Mouse (Mus musculus) spleen, postnatal 36 days (tissue): ENCODE data around the gene Irf2bp1.
A peak's percentile ranks its signal among the peaks of the same experiment; 100 is the strongest.

ENCODE experiments used
- DNase-seq, 2 experiments: peaks; one replicate each; pipeline ENCODE4 v3.0.0; 2022; ENCODE audit warnings: low spot score in 2 of 2, mixed read lengths in 1 of 2

Gene Irf2bp1

GRCm38 (mm10) chr7:19000421-19000820 lies 3.4 kb upstream of the Irf2bp1 start:
- no peak for DNase-seq

- peak; percentile 92 to 93 for DNase-seq
These were observed 2.6 kb upstream of the Irf2bp1 start for GRCm38 (mm10) chr7:19001066-19001806.

GRCm38 (mm10) chr7:19001807-19002085 lies 2.1 kb upstream of the Irf2bp1 start:
- DNase-seq, result no peak

GRCm38 (mm10) chr7:19002115-19002514 lies 1.7 kb upstream of the Irf2bp1 start:
- DNase-seq, result no peak

- peak; percentile 76 to 81 for DNase-seq
These were observed 871 bp upstream of the Irf2bp1 start for GRCm38 (mm10) chr7:19002848-19003498.

GRCm38 (mm10) chr7:19004631-19005079 lies 811 bp downstream of the Irf2bp1 start:
- DNase-seq, result no peak

GRCm38 (mm10) chr7:19005417-19006121 lies 1.7 kb downstream of the Irf2bp1 start:
- no peak for DNase-seq

- peak; percentile 73 to 82 for DNase-seq
These were observed 2.6 kb downstream of the Irf2bp1 start for GRCm38 (mm10) chr7:19006476-19006875.

- DNase-seq, result no peak
These were observed 3.5 kb downstream of the Irf2bp1 start for GRCm38 (mm10) chr7:19007026-19007977.

GRCm38 (mm10) chr7:19010581-19010980 lies 6.7 kb downstream of the Irf2bp1 start:
- no peak for DNase-seq

GRCm38 (mm10) chr7:19012025-19012621 lies 8.3 kb downstream of the Irf2bp1 start:
- DNase-seq, result no peak

GRCm38 (mm10) chr7:19012882-19013281 lies 9.0 kb downstream of the Irf2bp1 start:
- no peak for DNase-seq

- no peak for DNase-seq
These were observed 10.6 kb downstream of the Irf2bp1 start for GRCm38 (mm10) chr7:19014452-19014851.

GRCm38 (mm10) chr7:19016042-19016441 lies 12.2 kb downstream of the Irf2bp1 start:
- no peak for DNase-seq

- DNase-seq, result no peak
These were observed 14.1 kb downstream of the Irf2bp1 start for GRCm38 (mm10) chr7:19017909-19018308.

GRCm38 (mm10) chr7:19021048-19021447 lies 17.2 kb downstream of the Irf2bp1 start:
- DNase-seq, result no peak

- no peak for DNase-seq
These were observed 18.5 kb downstream of the Irf2bp1 start for GRCm38 (mm10) chr7:19022189-19022958.

GRCm38 (mm10) chr7:19023357-19023814 lies 19.5 kb downstream of the Irf2bp1 start, which contains the start of gene Foxa3:
Gene Foxa3, minus strand, starts transcription at chr7:19023538.
- DNase-seq, result peak; percentile 33 to 47

- DNase-seq, result peak; percentile 96 to 97
These were observed 20.3 kb downstream of the Irf2bp1 start, which contains the start of gene Sympk for GRCm38 (mm10) chr7:19024096-19024506. Gene Sympk, plus strand, starts transcription at chr7:19024377.
